Mouse (Mus musculus) heart, postnatal 0 days (tissue): Measurements from ENCODE around the gene Ezr.

Experiments used
- CTCF ChIP-seq: IDR thresholded peaks from 2 replicates; pipeline ENCODE4 v1.5.1; 2016; ENCODE audit warnings: antibody characterized with exemption, control low read depth, low read depth
- EP300 ChIP-seq: IDR thresholded peaks from 2 replicates; pipeline ENCODE4 v1.6.1; 2016; ENCODE audit warnings: antibody characterized with exemption, low read depth

GRCm38 (mm10) chr17:6816796-6817195 is 34.2 kb upstream of the Ezr start:
- no peak for TF ChIP-seq CTCF
- TF ChIP-seq EP300 = no peak
